Mouse (Mus musculus): ENCODE results near the gene Sohlh1. TPM values are rescaled to one million over a fixed set of nuclear protein-coding genes. Genes with fewer than 3 reads are reported as not detected.
A peak's percentile ranks its signal among the peaks of the same experiment; 100 is the strongest.
"Not testable (repeated sequence)": the region's sequence is repeated elsewhere in the genome, so short reads cannot be mapped to it uniquely, and the experiment has no call there.

The Sohlh1 gene
- polyA plus RNA-seq, 1 experiment from 2014 or later, result not detected

DNA sequence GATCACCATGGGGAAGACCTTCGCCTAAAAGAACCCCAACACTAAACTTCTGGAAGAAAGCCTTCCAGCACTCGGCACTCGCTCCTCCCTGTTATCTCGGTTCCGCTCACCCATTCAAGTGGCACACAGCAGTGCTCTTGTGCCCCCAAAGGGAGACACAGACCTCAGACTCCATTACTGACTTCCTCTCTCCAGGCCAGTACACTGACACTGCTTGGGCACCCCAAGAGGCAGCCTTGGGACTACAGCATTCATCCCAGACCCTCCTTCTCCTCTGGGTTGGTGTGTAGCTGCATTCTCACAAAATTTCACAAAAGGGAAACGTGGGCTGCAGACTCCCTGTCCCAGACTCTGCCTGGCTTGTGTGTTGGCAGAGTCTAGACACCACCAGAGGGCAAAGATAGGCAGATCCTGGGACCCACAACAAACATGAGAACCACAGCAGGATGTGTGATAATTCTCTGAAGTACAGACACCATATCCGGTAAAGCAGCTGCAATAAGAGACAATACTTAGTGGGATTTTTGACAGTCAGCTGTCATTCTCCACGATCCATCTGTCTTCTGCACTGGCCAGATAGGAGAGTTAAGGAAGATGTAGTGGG, 18.6 kb downstream of the Sohlh1 start:
- H3K27ac ChIP-seq (replicated peaks; ENCODE audit: low read depth, low read length), result no peak overlapping the region
- H3K36me3 ChIP-seq (ENCODE audit: control insufficient read depth, insufficient read depth, low read length), result no peaks in the 10 kb centered on the region
- 81% methylated on average over 8 of the region's 8 CpGs for WGBS
- H3K4me3 ChIP-seq (ENCODE audit: low read depth, low read length), result no peak overlapping the region
- DNase-seq (ENCODE audit: low spot score) (no peak), ATAC-seq (ENCODE audit: insufficient number of reproducible peaks, low FRiP score, low TSS enrichment, low read depth) (no peak)
- H3K9ac ChIP-seq (ENCODE audit: low read length), result no peak overlapping the region
- H3K4me1 ChIP-seq (ENCODE audit: control insufficient read depth, insufficient read depth, low read length), result no peaks in the 10 kb centered on the region
- no peaks in the 10 kb centered on the region for H3K9me3 ChIP-seq (ENCODE audit: control insufficient read depth, low read length)
- no peaks in the 10 kb centered on the region for H3K27me3 ChIP-seq (ENCODE audit: control insufficient read depth, insufficient read depth, low read length)
- H3K4me2 ChIP-seq (ENCODE audit: low read depth, severe bottlenecking), result no peak overlapping the region

DNA sequence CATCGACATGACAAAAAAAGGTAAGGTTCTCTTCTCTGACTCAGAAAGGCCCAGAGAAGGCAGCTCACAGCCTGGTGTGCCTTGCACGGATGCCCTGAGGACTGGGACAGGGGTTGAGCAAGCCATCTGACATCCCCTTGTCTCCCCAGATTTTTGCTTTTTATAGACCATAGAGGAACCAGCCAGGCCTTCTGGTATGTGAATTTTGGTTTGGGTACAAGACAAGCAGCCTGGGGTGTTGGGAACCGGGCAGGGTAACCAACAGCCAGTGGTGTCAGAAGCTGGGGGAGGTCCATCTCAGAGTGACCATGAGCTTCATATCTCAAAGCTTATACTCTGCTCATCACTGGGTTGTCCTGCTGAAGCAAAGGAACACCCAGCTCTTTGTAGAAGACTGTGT, 22.3 kb downstream of the Sohlh1 start:
- Histone ChIP-seq H3K4me3 (ENCODE audit: low read depth, low read length) (no peak overlapping the region), H3K4me1 (ENCODE audit: control insufficient read depth, insufficient read depth, low read length) (no peaks in the 10 kb centered on the region), H3K9ac (ENCODE audit: low read length) (no peak overlapping the region), H3K27me3 (ENCODE audit: control insufficient read depth, insufficient read depth, low read length) (no peaks in the 10 kb centered on the region), H3K9me3 (ENCODE audit: control insufficient read depth, low read length) (no peaks in the 10 kb centered on the region), H3K36me3 (ENCODE audit: control insufficient read depth, insufficient read depth, low read length) (no peaks in the 10 kb centered on the region), H3K27ac (replicated peaks; ENCODE audit: low read depth, low read length) (no peak overlapping the region), H3K4me2 (ENCODE audit: low read depth, severe bottlenecking) (no peak overlapping the region)
- no peak for DNase-seq (ENCODE audit: low spot score)
- no peak for ATAC-seq (ENCODE audit: insufficient number of reproducible peaks, low FRiP score, low TSS enrichment, low read depth)
- WGBS, result 82% methylated on average over 3 of the region's 3 CpGs

DNA sequence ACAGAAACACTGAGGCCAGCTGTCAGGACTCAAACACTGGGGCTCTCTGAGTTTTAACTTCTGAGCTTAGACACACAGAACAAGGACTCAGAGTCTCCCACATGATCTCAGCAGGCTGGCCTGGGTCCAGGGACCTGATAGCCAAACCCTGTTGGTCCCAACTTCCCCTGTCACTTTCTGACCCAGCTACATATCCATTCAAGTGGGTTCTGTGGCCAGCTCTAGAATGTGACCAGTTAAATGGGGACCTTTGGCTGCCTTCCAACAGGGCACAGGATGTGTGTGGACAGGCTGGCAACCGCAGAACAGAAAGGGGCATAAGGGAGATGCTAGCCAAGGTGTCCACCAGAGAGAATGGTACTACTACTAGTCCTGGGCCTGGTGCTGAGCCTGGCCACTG, 24.2 kb downstream of the Sohlh1 start, which contains the start of gene Lcn9:
Lcn9 (plus strand) TSS at position 348 of the 400 bp plus-strand sequence.
- Histone ChIP-seq H3K4me1 (ENCODE audit: control insufficient read depth, insufficient read depth, low read length) (no peaks in the 10 kb centered on the region), H3K27me3 (ENCODE audit: control insufficient read depth, insufficient read depth, low read length) (no peaks in the 10 kb centered on the region), H3K27ac (replicated peaks; ENCODE audit: low read depth, low read length) (no peak within 1 kb of the TSS), H3K4me3 (ENCODE audit: low read depth, low read length) (no peak within 1 kb of the TSS), H3K4me2 (ENCODE audit: low read depth, severe bottlenecking) (no peak within 1 kb of the TSS), H3K9ac (ENCODE audit: low read length) (no peak within 1 kb of the TSS), H3K9me3 (ENCODE audit: control insufficient read depth, low read length) (no peaks in the 10 kb centered on the region), H3K36me3 (ENCODE audit: control insufficient read depth, insufficient read depth, low read length) (no peaks in the 10 kb centered on the region)
- WGBS, result 100% methylated on average over 1 of the region's 1 CpGs
- no peak for ATAC-seq (ENCODE audit: insufficient number of reproducible peaks, low FRiP score, low TSS enrichment, low read depth)
- DNase-seq (ENCODE audit: low spot score), result no peak

DNA sequence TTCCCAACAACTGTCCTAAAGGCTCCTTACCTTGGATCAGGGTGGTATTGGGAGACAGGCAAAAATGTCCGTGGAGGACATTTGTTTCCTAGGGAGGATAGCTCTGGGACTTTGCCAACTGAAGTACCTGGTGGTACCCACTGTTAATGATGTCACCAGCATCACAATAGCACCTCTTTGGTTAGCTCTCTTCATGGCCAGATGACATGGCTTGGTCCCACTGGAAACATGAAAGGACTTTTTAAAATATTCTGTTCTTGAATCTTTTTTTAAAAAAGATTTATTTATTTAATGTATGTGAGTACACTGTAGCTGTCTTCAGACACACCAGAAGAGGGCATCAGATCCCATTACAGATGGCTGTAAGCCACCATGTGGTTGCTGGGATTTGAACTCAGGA, 31.3 kb downstream of the Sohlh1 start, which contains the start of gene Glt6d1:
Glt6d1 (minus strand) TSS at position 101 of the 400 bp plus-strand sequence.
- H3K4me3 ChIP-seq (ENCODE audit: low read depth, low read length); H3K9ac ChIP-seq (ENCODE audit: low read length); ATAC-seq (ENCODE audit: insufficient number of reproducible peaks, low FRiP score, low TSS enrichment, low read depth); H3K36me3 ChIP-seq (ENCODE audit: control insufficient read depth, insufficient read depth, low read length); H3K27me3 ChIP-seq (ENCODE audit: control insufficient read depth, insufficient read depth, low read length); DNase-seq (ENCODE audit: low spot score); H3K4me2 ChIP-seq (ENCODE audit: low read depth, severe bottlenecking); H3K27ac ChIP-seq (replicated peaks; ENCODE audit: low read depth, low read length); H3K9me3 ChIP-seq (ENCODE audit: control insufficient read depth, low read length); H3K4me1 ChIP-seq (ENCODE audit: control insufficient read depth, insufficient read depth, low read length): not testable (repeated sequence)
- WGBS, result 70% methylated on average over 1 of the region's 1 CpGs

DNA sequence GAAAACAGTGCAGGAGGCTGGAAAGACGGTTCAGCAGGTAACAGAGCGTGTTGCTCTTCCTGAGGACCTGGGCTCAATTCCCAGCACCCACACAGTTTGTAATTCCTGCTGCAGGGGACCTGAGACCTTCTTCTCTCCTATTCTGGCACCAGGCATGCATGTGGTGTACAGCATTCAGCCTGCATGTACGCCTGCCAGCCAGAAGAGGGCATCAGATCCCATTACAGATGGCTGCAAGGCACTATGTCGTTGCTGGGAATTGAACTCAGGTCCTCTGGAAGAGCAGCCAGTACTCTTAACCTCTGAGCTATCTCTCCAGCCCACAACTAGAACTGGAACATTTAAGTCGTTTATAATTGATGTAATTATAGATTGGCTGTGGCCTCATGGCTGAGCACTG, 33.7 kb downstream of the Sohlh1 start:
- Histone ChIP-seq H3K4me2 (ENCODE audit: low read depth, severe bottlenecking) (no peak overlapping the region), H3K4me3 (ENCODE audit: low read depth, low read length) (no peak overlapping the region), H3K4me1 (ENCODE audit: control insufficient read depth, insufficient read depth, low read length) (no peaks in the 10 kb centered on the region), H3K36me3 (ENCODE audit: control insufficient read depth, insufficient read depth, low read length) (no peaks in the 10 kb centered on the region), H3K9me3 (ENCODE audit: control insufficient read depth, low read length) (no peaks in the 10 kb centered on the region), H3K27me3 (ENCODE audit: control insufficient read depth, insufficient read depth, low read length) (no peaks in the 10 kb centered on the region), H3K9ac (ENCODE audit: low read length) (no peak overlapping the region), H3K27ac (replicated peaks; ENCODE audit: low read depth, low read length) (no peak overlapping the region)
- ATAC-seq (ENCODE audit: insufficient number of reproducible peaks, low FRiP score, low TSS enrichment, low read depth) (no peak), DNase-seq (ENCODE audit: low spot score) (no peak)
- 73% methylated on average over 5 of the region's 5 CpGs for whole genome bisulfite sequencing

DNA sequence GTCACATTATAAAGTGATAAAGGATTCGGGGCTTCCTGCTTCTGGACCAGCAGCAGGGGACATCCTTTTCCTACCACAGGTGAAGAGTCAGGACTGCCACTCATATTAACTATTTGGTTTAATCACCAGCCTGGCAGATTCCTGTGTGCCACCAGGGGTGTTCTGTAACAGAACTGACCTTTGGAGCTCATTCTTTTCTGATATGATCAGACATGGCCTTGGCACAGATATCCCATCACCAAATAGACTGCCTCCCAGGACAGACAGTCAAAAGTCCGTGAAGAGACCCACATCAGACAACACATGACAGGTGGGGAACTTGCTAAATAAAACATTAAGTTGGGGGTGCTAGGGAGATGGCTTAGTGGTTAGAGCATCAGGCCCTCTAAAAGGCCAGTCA, 35.3 kb downstream of the Sohlh1 start:
- no peaks in the 10 kb centered on the region for H3K36me3 ChIP-seq (ENCODE audit: control insufficient read depth, insufficient read depth, low read length)
- no peaks in the 10 kb centered on the region for H3K4me1 ChIP-seq (ENCODE audit: control insufficient read depth, insufficient read depth, low read length)
- no peaks in the 10 kb centered on the region for H3K9me3 ChIP-seq (ENCODE audit: control insufficient read depth, low read length)
- DNase-seq (ENCODE audit: low spot score) (no peak), ATAC-seq (ENCODE audit: insufficient number of reproducible peaks, low FRiP score, low TSS enrichment, low read depth) (no peak)
- H3K4me3 ChIP-seq (ENCODE audit: low read depth, low read length), result no peak overlapping the region
- 65% methylated on average over 2 of the region's 2 CpGs for whole genome bisulfite sequencing
- H3K27ac ChIP-seq (replicated peaks; ENCODE audit: low read depth, low read length), result no peak overlapping the region
- no peak overlapping the region for H3K4me2 ChIP-seq (ENCODE audit: low read depth, severe bottlenecking)
- no peak overlapping the region for H3K9ac ChIP-seq (ENCODE audit: low read length)
- H3K27me3 ChIP-seq (ENCODE audit: control insufficient read depth, insufficient read depth, low read length), result no peaks in the 10 kb centered on the region

DNA sequence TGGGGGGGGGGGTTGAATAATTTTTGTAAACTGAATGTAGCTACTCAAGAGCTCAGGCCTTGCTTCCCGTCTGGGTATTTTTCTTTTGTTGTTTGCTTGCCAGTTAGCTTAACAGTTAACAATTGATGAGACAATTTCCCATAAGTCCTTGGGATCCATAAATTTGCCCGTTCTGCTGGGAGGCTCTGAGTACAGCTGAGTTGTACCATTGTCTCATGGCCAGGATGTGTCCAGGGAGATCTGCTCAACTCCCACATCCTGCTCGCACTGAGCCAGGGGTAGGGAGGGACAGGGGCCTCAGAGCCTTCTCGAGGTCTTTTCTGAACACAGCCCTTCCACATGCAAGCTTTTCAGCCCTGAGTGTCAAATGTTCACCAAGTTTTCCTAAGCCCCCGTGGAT, 49.0 kb downstream of the Sohlh1 start:
- ATAC-seq (ENCODE audit: insufficient number of reproducible peaks, low FRiP score, low TSS enrichment, low read depth) (no peak), DNase-seq (ENCODE audit: low spot score) (no peak)
- no peak overlapping the region for H3K4me3 ChIP-seq (ENCODE audit: low read depth, low read length)
- no peaks in the 10 kb centered on the region for H3K9me3 ChIP-seq (ENCODE audit: control insufficient read depth, low read length)
- H3K27ac ChIP-seq (replicated peaks; ENCODE audit: low read depth, low read length), result no peak overlapping the region
- no peak overlapping the region for H3K9ac ChIP-seq (ENCODE audit: low read length)
- no peaks in the 10 kb centered on the region for H3K4me1 ChIP-seq (ENCODE audit: control insufficient read depth, insufficient read depth, low read length)
- WGBS, result 69% methylated on average over 5 of the region's 5 CpGs
- H3K36me3 ChIP-seq (ENCODE audit: control insufficient read depth, insufficient read depth, low read length), result no peaks in the 10 kb centered on the region
- no peak overlapping the region for H3K4me2 ChIP-seq (ENCODE audit: low read depth, severe bottlenecking)
- H3K27me3 ChIP-seq (ENCODE audit: control insufficient read depth, insufficient read depth, low read length), result no peaks in the 10 kb centered on the region

DNA sequence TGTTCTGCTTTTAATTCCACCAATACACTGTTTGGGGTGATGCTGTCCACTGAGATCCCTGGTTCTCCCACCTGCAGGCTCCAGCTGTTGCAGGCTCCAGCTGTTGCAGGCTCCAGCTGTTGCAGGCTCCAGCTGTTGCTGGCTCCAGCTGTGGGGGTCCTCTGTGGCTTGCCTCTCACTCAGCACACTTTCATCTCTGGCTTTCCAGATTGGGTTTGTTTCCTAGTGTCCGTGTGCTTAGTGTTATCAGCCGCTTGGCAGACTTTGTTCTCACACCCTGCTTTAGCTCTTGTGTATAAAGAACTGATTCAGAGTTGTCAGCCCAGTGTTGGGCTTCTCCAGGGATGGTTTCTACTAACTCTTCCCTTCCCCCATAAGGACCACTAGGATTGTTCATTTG, 49.4 kb downstream of the Sohlh1 start:
- 33% methylated on average over 2 of the region's 2 CpGs for WGBS
- no peak overlapping the region for H3K4me2 ChIP-seq (ENCODE audit: low read depth, severe bottlenecking)
- H3K4me3 ChIP-seq (ENCODE audit: low read depth, low read length), result no peak overlapping the region
- no peaks in the 10 kb centered on the region for H3K27me3 ChIP-seq (ENCODE audit: control insufficient read depth, insufficient read depth, low read length)
- no peak overlapping the region for H3K9ac ChIP-seq (ENCODE audit: low read length)
- ATAC-seq (ENCODE audit: insufficient number of reproducible peaks, low FRiP score, low TSS enrichment, low read depth) (no peak), DNase-seq (ENCODE audit: low spot score) (peak; percentile 27)
- H3K9me3 ChIP-seq (ENCODE audit: control insufficient read depth, low read length), result no peaks in the 10 kb centered on the region
- H3K27ac ChIP-seq (replicated peaks; ENCODE audit: low read depth, low read length), result no peak overlapping the region
- H3K4me1 ChIP-seq (ENCODE audit: control insufficient read depth, insufficient read depth, low read length), result no peaks in the 10 kb centered on the region
- H3K36me3 ChIP-seq (ENCODE audit: control insufficient read depth, insufficient read depth, low read length), result no peaks in the 10 kb centered on the region

All from limb, embryonic 11.5 days (tissue).